14 mouse cellular contexts compared by ENCODE assay signal in the genomic region with DNA sequence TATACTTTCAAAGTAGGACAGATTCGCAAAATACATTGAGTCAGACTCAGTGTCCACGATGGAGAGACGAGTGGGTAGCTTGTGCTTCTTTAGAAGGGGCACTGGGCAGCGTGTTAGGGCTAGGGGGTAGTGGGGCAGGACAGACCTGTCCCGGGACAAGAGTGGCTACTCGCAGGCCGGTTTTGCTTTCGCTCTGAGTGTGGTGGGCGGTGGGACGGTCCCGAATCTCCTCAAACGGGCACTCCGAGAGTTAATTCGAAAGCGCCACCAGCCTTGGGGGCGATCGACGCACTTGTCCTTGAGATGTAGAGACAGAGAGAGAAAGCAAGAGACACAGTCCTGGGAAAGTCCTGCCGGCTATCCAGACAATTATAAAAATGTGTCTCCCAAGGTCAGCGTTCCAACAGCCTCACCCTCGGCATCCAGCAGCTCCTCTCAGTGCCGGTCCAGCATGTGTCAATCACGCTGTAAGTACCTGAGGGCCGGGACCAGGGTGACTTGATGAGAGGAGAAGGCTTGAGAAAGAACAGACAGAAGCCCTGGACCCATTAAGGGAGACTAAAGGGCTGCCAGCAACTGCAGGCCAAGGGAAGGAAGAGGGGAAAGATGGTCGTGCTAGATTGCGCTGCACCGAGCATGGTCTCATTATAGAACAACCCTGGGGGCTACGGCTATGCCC. TPM values are rescaled to one million over a fixed set of nuclear protein-coding genes. Genes with fewer than 3 reads are reported as not detected.
DNase-seq lines count a peak whose midpoint lies in the region; ATAC-seq lines count a peak whose summit lies in the region.
"Had no signal": no experiment of that assay in that cellular context is flagged by ENCODE, and none has a peak within 500 bp of the region (broad histone marks: within the 10 kb centered on the region; RNA-seq: fewer than 3 reads in every experiment).

No protein-coding gene starts in this region.

- peak overlapping the region; percentile 47 for H3K4me2 ChIP-seq in heart, embryonic 11.5 days
- peak overlapping the region; percentile 43 for H3K4me2 ChIP-seq in liver, embryonic 15.5 days
- no peak overlapping the region for H3K4me2 ChIP-seq in hindbrain, embryonic 14.5 days (replicated peaks)
- H3K4me2 ChIP-seq: limb, embryonic 15.5 days; midbrain, embryonic 13.5 days had no signal

- ATAC-seq in heart, embryonic 11.5 days (replicated peaks; ENCODE audit: insufficient number of reproducible peaks, low FRiP score, low TSS enrichment): no peak
- ATAC-seq in liver, embryonic 15.5 days (ENCODE audit: insufficient read depth): no peak
- no peak for ATAC-seq in hindbrain, embryonic 14.5 days (ENCODE audit: low FRiP score)
- no peak for ATAC-seq in frontal cortex, adult (ENCODE audit: low TSS enrichment)
- ATAC-seq: midbrain, embryonic 13.5 days had no signal

- H3K4me3 ChIP-seq in heart, embryonic 11.5 days (ENCODE audit: low read depth, low read length): 0 out of 2 replicates have a peak overlapping the region, but pooled peaks have one; percentile 10
- peak overlapping the region; percentile 23 for H3K4me3 ChIP-seq in liver, embryonic 15.5 days (replicated peaks)
- H3K4me3 ChIP-seq in hindbrain, embryonic 14.5 days (replicated peaks; ENCODE audit: low read length): no peak overlapping the region
- H3K4me3 ChIP-seq: limb, embryonic 15.5 days; midbrain, embryonic 13.5 days had no signal

- DNase-seq in heart, postnatal 36 days: no peak
- DNase-seq in urinary bladder, postnatal 14 days (ENCODE audit: low spot score): peak; percentile 2
- no peak for DNase-seq in urinary bladder, adult 2 months (ENCODE audit: low spot score)
- DNase-seq in adipocyte (ENCODE audit: low spot score): no peak
- DNase-seq in hindbrain, embryonic 14.5 days (ENCODE audit: low spot score): no peak
- DNase-seq: cerebellum, adult 9-10 months; kidney, adult 8-10 months; layer of hippocampus, adult 9-11 months had no signal

- no peak overlapping the region for H3K27ac ChIP-seq in heart, embryonic 11.5 days (ENCODE audit: low read depth, low read length)
- no peak overlapping the region for H3K27ac ChIP-seq in liver, embryonic 15.5 days (replicated peaks)
- H3K27ac ChIP-seq in hindbrain, embryonic 14.5 days: no peak overlapping the region
- H3K27ac ChIP-seq: limb, embryonic 15.5 days; midbrain, embryonic 13.5 days had no signal

- intact Hi-C loops in heart, postnatal 36 days (cut with DNase I): no loop called here

- no peaks in the 10 kb centered on the region for H3K9me3 ChIP-seq in heart, embryonic 11.5 days (replicated peaks; ENCODE audit: control insufficient read depth, low read length)
- H3K9me3 ChIP-seq in liver, embryonic 15.5 days (replicated peaks): no peaks in the 10 kb centered on the region
- H3K9me3 ChIP-seq in hindbrain, embryonic 14.5 days (ENCODE audit: control insufficient read depth, low read length): no peaks in the 10 kb centered on the region
- H3K9me3 ChIP-seq: limb, embryonic 15.5 days; midbrain, embryonic 13.5 days had no signal

- 0 out of 2 replicates have a peak, but pooled peaks cover 2% of the 10 kb centered on the region for H3K4me1 ChIP-seq in heart, embryonic 11.5 days (ENCODE audit: control insufficient read depth, insufficient read depth, low read length)
- no peaks in the 10 kb centered on the region for H3K4me1 ChIP-seq in liver, embryonic 15.5 days (replicated peaks)
- 0 out of 2 replicates have a peak, but pooled peaks cover 10% of the 10 kb centered on the region for H3K4me1 ChIP-seq in hindbrain, embryonic 14.5 days (replicated peaks; ENCODE audit: control insufficient read depth, insufficient read depth, low read length)

- WGBS in heart, embryonic 11.5 days (ENCODE audit: insufficient replicate concordance): 55% methylated on average over 28 of the region's 28 CpGs
- whole genome bisulfite sequencing in liver, embryonic 15.5 days (ENCODE audit: insufficient replicate concordance): 23% methylated on average over 28 of the region's 28 CpGs
- WGBS in hindbrain, embryonic 14.5 days: 88% methylated on average over 28 of the region's 28 CpGs

- no peaks in the 10 kb centered on the region for H3K27me3 ChIP-seq in heart, embryonic 11.5 days (ENCODE audit: control insufficient read depth, insufficient read depth, low read length)
- H3K27me3 ChIP-seq in liver, embryonic 15.5 days: peaks cover 21% of the 10 kb centered on the region
- no peaks in the 10 kb centered on the region for H3K27me3 ChIP-seq in hindbrain, embryonic 14.5 days (ENCODE audit: control insufficient read depth, insufficient read depth, low read length)
- H3K27me3 ChIP-seq: limb, embryonic 15.5 days; midbrain, embryonic 13.5 days had no signal

- no peaks in the 10 kb centered on the region for H3K36me3 ChIP-seq in heart, embryonic 11.5 days (ENCODE audit: control insufficient read depth, insufficient read depth, low read length)
- no peaks in the 10 kb centered on the region for H3K36me3 ChIP-seq in liver, embryonic 15.5 days (replicated peaks)
- H3K36me3 ChIP-seq in hindbrain, embryonic 14.5 days (replicated peaks; ENCODE audit: control insufficient read depth, insufficient read depth): no peaks in the 10 kb centered on the region
- H3K36me3 ChIP-seq: limb, embryonic 15.5 days; midbrain, embryonic 13.5 days had no signal

- H3K9ac ChIP-seq in heart, embryonic 11.5 days (ENCODE audit: low read depth, low read length): no peak overlapping the region
- H3K9ac ChIP-seq in liver, embryonic 15.5 days: no peak overlapping the region
- H3K9ac ChIP-seq in hindbrain, embryonic 14.5 days: no peak overlapping the region
- H3K9ac ChIP-seq: limb, embryonic 15.5 days; midbrain, embryonic 13.5 days had no signal

RNA-seq across cellular contexts. Expression of a gene that starts 0.8 kb away (rescaled TPM):
- 0.53 TPM in 1 of 2 replicates, not detected in the other for polyA plus RNA-seq in heart, embryonic 11.5 days (2014; fragmentation: Nextera tagmentation; extraction: Ambion mirVana)
- under 1 TPM in 1 of 2 experiments, not detected in 1; 0.79 TPM for total RNA-seq in heart, postnatal 36 days (2021)
- polyA plus RNA-seq in urinary bladder, adult 2 months (2012; rRNA removed): 0.18 and 0.21 TPM in 2 replicates
- polyA plus RNA-seq in liver, embryonic 15.5 days (2015; fragmentation: Nextera tagmentation; extraction: Ambion mirVana): 1.6 and 2.3 TPM in 2 replicates
- polyA plus RNA-seq in hindbrain, embryonic 14.5 days (2014; fragmentation: Nextera tagmentation; extraction: Ambion mirVana): not detected in 2 replicates
- polyA plus RNA-seq: midbrain, embryonic 13.5 days; stomach, embryonic 14.5 days had no signal
